Mouse (Mus musculus): ENCODE measurements around the gene Sh3bgrl.

DNA sequence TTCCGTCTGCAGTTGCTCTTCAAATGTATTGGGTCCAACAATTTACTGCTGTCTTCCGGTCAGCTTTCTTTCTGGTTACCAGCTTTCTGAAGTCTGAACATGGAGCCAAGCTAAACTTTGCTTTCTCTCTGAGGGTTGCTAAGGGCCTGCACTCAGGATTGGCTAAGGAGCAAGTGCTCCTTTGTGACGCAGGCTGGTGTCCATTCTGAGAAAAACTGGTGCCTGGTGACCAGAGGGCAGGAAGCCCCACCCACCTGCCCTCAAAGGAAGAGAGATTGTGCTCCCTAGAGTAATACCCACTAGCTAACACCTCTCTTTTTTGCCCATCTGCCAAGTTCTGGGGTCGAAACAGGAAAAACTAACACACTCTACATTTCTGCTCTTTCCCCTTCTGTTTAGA is 95.8 kb downstream of the Sh3bgrl start:
- no peak for TF ChIP-seq POLR2A (IDR thresholded peaks at IDR 0.05; ENCODE audit: insufficient read length, low read depth)
- TF ChIP-seq USF1 (IDR thresholded peaks at IDR 0.05; ENCODE audit: low read depth) = no peak
- TF ChIP-seq POLR2AphosphoS2 (IDR thresholded peaks at IDR 0.05; ENCODE audit: insufficient read length, low read depth) = no peak
- TF ChIP-seq E2F4 (IDR thresholded peaks at IDR 0.05; ENCODE audit: insufficient read depth) = no peak
- no peak for TF ChIP-seq TCF3 (IDR thresholded peaks at IDR 0.05; ENCODE audit: insufficient read length, low read depth)

All from myocyte (in vitro differentiated cells).